Mouse (Mus musculus): ENCODE measurements around the gene Mdfic.
"Not testable (repeated sequence)": the region's sequence is repeated elsewhere in the genome, so short reads cannot be mapped to it uniquely, and the experiment has no call there.

Gene Mdfic

DNA sequence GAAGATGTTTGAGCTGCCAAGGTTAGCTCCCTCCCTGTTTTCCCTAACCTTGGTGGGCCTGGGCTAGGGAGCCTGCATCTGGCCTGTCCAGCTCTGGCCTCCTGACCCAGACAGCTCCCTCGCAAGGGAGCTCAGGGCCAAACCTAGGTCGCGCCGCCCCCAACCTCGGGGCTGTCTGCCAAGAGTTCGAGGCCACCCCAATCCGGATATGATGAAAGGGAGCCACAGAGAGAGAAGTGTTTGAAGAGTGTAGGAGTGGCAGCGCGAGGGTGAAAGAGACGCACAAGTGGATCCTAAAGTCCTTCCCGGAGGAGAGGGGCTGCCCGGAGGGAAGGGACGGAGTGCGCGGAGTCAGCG lies at the start of gene Mdfic:
Gene Mdfic (plus strand): TSS at position 201 of the 357 bp plus-strand sequence.
- DNase-seq (ENCODE audit: low spot score) = peak; percentile 53

DNA sequence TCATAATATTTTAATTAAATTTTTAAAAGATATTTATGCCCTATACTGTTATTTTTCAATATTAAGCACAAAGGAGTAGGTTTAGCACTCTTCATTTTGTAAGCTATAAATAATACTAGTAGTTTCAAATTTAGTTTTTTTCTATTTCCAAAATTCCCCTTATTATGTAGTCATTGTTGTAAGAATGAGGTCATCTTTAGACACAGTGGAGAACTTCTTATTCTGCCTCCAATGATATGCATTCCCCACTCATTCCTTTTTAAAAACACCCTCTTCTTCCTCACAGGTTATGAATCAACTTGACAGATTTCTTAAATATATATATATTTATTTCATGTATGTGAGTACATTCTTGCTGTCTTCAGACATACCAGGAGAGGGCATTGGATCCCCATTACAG lies 49.1 kb upstream of the Mdfic start:
- DNase-seq (ENCODE audit: low spot score) = no peak

DNA sequence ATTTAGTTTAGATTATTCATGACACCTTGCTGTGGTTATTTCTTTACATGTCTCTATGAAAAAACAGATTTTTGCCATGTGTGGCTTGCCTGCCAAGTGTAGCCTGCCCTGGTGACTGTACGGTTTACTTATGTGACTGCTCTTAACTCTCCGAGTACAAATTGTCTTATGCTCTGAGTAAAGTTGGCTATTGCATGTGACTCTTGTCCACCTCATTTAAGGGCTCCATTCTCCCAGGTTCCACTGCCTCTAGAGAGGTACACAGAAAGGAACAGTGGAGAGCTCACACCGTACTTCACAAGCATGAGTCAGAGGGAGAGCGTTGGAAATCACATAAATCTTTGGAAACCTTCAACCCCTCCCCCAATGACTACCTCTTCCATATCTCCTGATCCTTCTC lies 10.4 kb upstream of the Mdfic start:
- no peak for DNase-seq (ENCODE audit: low spot score)

DNA sequence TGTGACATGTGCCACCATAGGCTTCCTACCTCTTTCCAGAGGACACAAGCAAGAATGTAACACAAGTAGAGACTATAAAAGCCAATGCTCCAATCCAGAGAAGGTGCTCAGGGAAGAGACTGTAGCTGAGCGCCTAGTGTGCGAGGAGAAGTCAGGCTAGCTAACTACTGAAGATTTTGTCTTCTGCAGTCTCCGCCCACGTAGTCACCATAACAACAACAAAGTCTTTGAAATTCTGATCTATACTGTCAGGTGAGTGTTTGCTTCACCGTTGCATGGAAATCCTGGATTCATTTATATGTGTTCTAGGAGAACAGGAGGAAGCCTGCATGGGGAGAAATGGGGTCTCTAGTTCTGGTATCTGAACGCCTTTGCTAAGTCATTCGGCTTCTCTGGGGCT lies 9.8 kb upstream of the Mdfic start:
- DNase-seq (ENCODE audit: low spot score) = no peak

DNA sequence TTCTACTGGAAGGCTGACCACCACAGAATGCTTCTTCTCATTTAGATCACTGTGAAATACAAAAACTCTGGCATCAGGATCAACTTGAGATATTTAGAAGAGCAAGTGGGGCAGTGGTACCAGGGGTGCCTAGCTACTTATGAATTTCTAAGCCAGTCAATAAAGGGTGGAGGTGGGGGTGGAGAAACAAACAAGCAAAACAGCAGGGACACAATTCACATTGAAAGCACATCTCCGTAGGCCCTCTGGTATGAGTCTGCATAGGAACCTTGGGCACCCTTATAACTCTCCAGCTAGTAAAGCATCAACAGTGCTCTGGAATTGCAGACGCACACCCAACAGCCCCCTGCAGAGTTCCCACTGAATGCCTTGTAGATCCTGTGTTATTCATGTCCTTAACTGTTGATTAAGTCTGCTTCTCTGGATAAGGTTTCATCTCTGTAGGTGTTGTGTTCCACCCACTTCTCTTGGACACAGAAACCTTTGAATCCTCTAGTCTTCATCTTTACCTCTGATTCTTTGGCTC lies 7.5 kb upstream of the Mdfic start:
- no peak for DNase-seq (ENCODE audit: low spot score)

DNA sequence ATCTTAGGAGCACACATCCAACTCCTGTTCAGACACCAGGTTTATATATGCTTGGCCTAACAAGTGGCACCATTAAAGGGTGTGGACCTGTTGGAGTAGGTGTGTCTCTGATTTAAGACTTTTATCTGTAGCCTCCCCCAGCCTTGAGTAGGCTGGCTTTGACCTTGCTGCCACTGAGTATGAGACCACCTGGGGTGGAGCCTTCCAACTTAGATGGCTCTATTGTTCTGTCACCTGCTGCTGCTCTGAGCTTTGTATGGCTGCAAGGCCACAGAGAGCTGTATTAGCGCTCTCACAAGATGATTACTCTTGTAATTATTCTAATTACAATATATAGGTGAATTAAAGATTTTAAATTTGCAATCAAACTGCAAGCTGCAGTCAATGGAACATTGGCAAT lies 6.4 kb upstream of the Mdfic start:
- DNase-seq (ENCODE audit: low spot score) = not testable (repeated sequence)

DNA sequence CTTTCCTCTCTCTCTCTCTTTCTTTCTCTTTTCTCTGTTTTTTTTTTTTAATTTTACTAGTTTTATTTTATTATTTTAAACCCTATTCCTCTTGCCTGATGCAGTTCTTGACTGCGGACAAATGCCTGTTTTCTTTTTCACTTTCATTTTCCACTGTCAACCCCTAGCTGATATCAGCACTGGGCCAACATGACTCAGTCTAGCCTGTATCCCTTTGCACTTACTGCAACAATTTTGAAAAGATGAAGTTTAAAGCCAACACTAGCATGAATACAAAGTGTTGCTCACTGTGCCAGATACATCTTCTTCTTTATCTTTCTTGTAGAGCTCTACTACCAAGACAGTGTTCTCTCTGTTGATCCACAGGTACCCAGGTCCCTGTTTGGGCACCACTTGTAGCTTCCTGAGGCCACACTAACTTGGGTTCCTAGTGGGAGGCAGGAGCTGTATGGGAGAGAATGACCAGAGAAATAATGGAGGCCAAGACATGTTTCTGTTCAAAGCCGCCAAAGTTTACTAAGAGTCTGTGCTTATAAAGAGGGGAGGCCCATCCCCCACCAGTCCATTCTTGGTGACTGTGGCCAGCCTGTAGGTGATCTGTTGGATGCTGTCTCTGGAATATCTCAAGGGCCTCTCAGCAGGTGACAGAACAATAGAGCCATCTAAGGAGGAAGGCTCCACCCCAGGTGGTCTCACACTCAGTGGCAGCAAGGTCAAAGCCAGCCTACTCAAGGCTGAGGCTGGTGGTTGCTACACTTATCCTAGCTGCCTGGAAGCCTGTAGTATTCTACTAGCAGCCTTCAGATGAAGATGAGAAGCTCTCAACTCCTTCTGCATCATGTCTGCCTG lies 5.2 kb upstream of the Mdfic start:
- no peak for DNase-seq (ENCODE audit: low spot score)

DNA sequence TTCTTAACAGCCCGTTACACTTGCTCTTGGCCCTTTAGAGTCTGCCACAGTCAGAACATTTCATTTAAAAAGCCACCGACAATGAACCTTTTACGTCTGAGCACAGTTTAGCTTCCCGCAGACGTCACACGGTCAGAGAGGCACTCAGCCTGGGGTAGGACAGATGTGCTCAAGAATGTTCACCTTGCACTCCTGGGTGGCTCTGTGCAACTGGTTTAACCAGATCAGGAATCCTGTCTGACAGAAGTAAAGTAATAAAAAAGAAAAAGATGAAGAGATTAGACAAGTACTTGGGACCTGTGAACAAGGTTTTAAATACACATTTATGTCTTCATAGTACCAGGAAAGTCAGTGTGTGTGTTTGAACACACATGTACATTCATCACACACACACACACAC lies 542 bp upstream of the Mdfic start:
- DNase-seq (ENCODE audit: low spot score) = peak; percentile 24

DNA sequence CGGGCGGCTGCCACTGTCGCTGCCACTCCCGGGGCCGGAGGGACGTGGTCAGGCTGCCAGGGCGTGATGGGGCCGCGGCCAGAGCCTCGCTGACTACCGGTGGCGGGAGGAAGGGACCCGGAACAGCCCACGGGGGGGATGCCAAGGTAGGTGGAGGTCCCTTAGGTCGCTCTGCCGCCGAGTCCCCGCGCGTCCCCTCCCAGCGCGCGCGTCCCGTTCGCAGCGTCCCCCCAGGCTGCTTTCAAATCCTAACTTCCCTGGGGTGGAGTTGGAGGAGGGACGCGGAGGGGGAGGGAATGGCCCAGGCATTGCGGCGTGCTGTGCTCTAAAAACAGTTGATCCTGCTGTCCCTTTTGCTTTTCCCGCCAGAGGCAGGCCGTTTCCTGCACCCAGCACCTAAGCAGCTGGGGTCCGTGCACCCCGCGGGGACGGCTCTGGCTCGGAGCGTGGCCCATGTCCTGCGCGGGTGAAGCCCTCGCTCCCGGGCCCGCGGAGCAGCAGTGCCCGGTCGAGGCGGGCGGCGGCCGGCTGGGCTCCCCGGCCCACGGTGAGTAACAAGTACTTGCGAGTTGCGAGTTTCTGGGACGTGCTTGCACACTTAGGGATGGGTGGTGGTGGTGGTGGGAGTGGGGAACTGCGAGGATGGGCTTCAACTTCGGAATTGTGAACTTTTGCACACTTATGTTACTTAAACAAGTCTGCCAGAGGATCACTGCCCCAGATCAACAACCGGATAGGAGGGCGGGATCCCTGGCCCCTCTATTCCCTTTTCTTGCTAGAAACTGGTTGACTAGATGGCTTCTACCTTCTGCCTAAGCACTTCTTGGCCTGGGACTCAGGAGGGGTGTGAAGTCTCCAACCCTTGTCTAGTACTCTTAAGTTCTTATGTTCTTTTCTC lies 606 bp downstream of the Mdfic start:
- DNase-seq (ENCODE audit: low spot score) = peak; percentile 65

DNA sequence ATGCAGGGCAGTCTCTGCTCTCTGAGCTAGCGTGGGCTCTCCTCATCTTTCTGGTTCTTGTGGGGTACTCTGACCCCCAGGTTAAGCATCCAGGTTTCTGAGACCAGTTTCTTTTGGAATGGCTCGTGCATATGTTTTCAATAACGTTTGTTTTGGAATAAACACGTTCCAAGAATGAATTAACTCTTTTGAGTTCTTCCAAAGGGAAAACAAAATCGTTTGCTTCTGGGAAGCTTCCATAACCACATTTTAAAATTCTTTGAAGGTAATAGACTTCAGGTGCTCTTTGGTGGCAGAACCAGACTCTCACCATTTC lies 1.2 kb downstream of the Mdfic start:
- no peak for DNase-seq (ENCODE audit: low spot score)

DNA sequence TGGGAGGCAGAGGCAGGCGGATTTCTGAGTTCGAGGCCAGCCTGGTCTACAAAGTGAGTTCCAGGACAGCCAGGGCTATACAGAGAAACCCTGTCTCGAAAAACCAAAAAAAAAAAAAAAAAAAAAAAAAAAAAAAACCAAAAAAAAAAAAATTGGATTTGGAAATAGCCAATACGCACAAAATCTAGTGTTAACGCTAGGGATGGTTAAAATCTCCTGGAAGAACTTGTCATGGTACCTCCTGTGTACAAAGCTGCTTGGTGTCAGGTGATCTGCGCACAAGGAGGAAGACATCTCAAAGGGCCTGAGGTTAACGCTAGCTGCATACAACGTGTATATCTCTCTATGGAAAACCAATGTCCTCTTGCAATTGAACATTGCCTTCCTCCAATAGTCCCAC lies 2.2 kb downstream of the Mdfic start:
- not testable (repeated sequence) for DNase-seq (ENCODE audit: low spot score)

DNA sequence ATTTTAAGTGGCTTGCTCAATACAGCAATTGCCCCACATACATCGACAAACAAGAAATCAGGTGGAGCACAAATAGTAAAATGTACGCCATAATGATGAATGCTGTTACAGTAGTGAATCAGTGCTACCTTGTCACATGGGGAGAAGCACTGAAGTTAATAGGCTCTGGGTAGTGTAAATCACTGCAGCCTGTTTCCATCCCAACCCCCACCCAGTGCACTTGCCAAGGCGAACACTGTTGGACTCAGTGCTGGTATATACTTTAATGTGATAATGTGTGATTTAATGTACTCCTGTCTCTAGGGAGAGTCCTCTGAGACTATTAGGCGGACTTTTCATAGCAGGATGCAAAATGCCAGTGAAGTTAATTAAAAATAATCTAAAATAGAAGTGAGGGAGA lies 3.8 kb downstream of the Mdfic start:
- no peak for DNase-seq (ENCODE audit: low spot score)

DNA sequence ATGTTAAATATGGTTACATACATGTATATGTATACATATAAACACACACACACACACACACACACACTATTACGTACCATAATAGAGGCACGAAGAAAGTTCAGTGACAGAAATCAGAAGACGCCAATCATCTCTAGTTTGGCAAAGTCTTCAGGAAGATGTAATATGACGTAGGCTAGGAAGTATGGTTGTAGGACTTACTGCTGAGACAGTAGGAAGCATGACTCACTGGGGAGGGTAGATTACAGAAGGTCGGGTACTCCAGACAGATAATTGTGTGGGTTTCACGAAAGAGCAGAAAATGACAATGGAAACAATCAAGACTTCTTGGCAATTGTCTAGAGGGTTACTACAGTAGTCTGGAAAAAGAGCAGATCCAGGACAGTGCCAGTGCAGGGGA lies 6.0 kb downstream of the Mdfic start:
- no peak for DNase-seq (ENCODE audit: low spot score)

DNA sequence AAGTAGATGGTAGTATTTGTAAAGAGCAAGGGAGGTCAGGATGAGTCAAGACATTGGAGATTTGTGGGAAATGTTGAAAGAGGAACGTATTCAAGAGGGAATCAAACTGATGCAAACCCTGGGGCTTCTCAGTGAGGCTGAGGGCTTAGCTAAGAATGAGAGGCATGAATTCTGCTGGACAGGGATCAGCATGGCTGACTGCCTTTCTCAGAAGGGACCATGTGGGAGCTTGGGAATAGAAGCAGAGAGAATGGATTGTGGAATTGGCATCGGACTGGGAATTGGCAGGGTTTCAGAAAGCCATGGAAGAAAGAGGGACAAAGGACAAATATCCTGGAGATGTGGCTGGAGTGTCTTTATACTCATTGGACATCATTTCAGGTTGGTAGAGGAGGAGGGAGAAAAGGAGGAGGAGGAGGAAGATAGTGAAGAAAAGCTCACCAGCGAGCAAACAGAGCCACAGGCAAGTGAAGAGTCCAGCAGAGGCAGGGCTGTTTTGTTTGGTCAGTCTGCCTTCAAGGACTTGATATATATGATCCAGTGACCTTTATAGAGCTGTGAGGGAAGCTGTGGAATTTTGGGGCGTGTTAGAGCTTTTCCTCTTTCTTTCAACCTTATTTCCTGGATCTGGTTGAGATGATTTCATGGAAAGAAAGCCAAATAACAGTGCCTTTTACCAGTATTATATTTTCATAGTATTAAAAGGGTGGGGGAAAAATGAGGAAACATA lies 7.4 kb downstream of the Mdfic start:
- peak; percentile 20 for DNase-seq (ENCODE audit: low spot score)

DNA sequence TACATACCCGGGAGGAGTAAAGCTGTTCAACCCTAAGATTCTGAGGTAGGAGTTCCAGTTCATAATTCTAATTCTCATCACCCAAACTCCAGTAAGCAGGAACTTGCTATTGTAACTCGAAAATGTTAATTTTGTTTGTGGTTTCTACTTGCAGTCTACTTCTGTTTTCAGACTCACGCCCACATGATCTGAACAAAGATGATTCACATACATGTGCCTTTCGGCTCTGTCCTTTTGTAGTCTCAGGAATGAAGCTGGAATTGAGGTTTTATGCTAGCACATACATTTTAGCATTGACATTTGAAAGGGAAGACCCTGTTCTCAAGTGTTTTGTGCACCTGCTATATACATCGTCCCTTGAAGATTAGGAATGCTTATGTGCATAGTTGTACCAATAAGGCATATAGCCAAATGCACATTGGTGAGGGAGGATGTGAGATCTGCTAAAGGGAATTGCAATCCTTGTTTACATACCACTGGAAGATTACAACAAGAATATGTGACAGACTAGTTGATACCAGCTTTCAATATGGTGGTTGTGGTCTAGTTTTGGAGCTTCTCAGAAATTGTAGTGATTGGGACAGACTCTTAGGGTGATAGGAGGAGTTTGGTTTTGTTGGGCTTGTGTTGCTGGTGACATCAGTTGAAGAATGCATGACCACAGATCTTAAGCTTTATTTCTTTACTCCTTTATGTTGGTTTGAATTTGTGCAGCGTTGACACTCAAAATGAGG lies 8.6 kb downstream of the Mdfic start:
- DNase-seq (ENCODE audit: low spot score) = no peak

DNA sequence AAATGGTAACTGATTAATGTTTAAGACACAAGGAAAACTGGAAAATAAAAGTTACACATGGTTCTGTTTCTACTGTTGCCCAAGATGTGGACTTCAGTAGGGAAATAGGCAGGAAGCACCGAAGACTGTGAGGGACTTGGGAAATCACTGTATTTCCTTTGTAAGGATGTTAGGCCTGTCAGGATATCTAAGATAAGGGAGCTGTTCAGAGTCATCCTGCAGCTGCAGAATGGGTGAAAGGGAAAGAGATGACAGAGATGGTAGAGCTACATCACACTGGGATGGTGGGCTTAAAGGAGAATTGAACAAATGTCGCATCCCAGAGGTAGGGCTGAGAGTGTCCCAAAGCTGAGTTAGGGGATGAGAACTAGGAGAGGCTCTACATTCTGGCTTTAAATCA lies 9.8 kb downstream of the Mdfic start:
- DNase-seq (ENCODE audit: low spot score) = no peak

DNA sequence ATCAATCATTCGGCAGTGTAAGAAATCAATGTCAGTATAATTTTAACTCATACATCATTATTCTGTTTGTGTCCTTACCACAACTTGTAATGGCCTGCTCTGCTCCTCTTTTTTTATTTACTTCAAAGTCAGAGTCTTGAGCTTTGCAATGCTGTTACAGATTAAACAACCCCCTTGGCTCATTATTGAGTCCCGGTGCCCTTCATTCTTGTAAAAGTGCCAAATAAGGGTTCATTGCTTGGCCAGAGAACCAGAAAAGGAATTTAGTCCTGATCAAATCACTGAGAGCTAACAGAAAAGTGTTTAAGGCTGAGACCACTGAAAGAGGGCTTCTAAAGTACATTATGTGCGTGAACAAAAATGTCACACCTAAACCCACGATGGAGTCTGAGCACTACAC lies 10.2 kb downstream of the Mdfic start:
- no peak for DNase-seq (ENCODE audit: low spot score)

DNA sequence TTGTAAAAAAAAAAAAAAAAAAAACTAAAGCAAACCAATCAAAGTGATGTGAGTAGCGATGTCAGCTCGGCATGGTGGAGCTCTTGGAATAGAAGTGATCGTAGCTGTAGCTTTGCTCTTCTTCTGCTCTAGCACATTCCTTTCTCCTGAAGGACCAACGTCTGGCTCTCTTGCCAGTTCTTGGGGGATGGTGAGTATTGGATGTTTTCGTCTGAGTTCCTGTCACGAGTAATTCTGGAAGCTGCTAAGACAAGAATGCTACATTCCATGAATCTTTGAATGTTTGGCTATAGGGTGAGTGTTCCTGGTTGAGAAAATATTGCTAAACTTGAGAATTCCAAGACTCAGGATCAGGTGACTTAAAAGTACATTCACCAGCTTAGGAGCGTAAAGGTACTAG lies 11.0 kb downstream of the Mdfic start:
- no peak for DNase-seq (ENCODE audit: low spot score)

DNA sequence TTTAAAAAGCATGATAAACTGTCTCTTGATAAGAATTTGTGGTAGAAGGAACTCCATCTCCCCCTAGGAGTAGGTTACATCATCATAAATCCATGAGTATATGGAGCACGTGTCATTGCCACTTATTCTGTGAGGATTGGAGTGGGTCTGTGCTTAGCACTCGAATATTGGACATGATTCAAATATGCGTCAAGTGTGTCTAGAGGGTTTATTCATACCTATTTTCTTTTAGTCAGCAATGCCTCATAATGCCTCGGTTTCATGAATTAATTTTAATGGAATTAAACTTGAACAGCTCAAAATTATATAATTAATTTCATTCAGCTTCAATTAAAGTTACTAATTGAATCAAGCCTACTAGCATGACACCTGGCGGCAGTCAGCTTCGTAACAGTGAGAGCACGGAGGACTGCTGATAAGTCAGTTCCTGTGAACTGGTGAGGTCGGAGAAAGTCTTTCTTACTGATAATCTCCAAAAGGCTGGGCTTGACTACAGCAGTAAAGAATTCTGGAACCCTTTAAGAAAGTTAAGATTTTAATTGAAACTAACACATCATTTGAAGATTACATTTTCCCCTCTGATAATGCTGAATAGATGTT lies 17.0 kb downstream of the Mdfic start:
- no peak for DNase-seq (ENCODE audit: low spot score)

DNA sequence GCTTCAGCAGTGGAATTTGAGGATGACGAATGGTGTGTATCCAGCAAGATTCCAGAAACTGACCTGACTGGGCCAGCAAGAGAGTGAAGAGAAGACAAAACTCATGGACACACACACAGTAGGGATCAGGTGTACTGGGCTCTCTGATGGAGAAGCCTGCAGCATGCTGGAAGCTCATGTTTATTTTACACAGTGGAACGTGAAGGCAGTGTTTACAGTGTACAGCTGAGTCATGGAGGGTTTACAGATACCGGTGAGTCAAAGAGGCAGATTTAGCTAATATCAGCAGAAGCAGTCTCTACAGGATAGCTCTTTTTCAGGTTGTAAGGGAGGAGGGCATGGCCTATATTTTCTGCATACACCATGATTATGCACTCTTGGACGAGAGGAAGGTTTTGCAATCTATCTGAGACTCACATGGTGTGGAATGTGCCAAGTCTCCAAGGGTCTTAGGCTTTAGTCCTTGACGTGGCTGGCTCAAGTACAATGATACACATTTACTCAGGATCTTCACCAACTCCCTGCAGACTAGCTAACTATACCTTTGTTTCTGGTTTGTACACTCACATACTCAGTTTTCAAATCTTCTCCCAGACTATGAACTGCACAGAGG lies 18.0 kb downstream of the Mdfic start:
- DNase-seq (ENCODE audit: low spot score) = no peak

DNA sequence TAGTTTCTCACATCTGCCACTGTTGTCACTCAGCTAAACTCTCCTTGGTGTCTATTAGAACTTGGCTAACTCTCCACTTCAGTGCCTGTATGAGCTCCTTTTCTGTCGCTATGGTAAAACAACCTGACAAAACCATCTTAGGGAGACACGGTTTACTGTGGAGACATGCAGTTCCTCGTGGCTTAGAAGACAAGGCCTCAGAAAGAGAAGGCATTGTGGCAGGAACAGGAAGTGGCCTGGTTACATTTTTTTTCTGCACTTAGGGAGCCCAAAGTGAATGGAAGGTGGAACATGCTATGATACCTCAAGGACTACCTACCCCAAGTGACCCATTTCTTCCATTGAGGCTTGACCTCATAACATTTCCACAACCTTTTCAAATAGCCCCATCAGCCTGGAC lies 18.7 kb downstream of the Mdfic start:
- DNase-seq (ENCODE audit: low spot score) = no peak

All from embryo, embryonic 10.5 days (tissue).